Mouse (Mus musculus) stomach, postnatal 0 days (tissue): ENCODE data around the gene Mvb12b.

Source experiments
- CTCF ChIP-seq: IDR thresholded peaks from 2 replicates; pipeline ENCODE4 v1.5.1; 2016; ENCODE audit warnings: antibody characterized with exemption, low read depth, mild to moderate bottlenecking, moderate library complexity
- EP300 ChIP-seq: optimal IDR thresholded peaks from 2 replicates; pipeline ENCODE3; 2016; ENCODE audit warnings: antibody characterized with exemption

GRCm38 (mm10) chr2:33895829-33896228 is 8.1 kb upstream of the Mvb12b start:
- TF ChIP-seq EP300, result no peak
- TF ChIP-seq CTCF, result peak; percentile 39
